Comparison of ENCODE assay signal across 8 mouse cellular contexts in genomic region chr5:117977501-117978158, GRCm38 (mm10). TPM values are rescaled to one million over a fixed set of nuclear protein-coding genes. Genes with fewer than 3 reads are reported as not detected.
A peak's percentile ranks its signal among the peaks of the same experiment; 100 is the strongest.
DNase-seq lines count a peak whose midpoint lies in the region; ATAC-seq and TF ChIP-seq lines count a peak whose summit lies in the region.

No protein-coding gene starts in this region.

- WGBS in hindbrain, embryonic 10.5 days = 22% methylated on average over 30 of the region's 30 CpGs
- 25% methylated on average over 29 of the region's 30 CpGs for WGBS in limb, embryonic 11.5 days

- peak overlapping the region; percentile 95 for H3K4me3 ChIP-seq in testis, adult 2 months (ENCODE audit: control insufficient read depth, low read depth, low read length)
- peak overlapping the region; percentile 99 for H3K4me3 ChIP-seq in hindbrain, embryonic 10.5 days
- peak overlapping the region; percentile 81 for H3K4me3 ChIP-seq in limb, embryonic 11.5 days (ENCODE audit: low read depth, low read length)
- H3K4me3 ChIP-seq in myocyte = peak overlapping the region; percentile 18

- H3ac ChIP-seq in myocyte (ENCODE audit: control insufficient read depth, insufficient read length) = peak overlapping the region; percentile 24

- no peaks in the 10 kb centered on the region for H3K9me3 ChIP-seq in hindbrain, embryonic 10.5 days
- no peaks in the 10 kb centered on the region for H3K9me3 ChIP-seq in limb, embryonic 11.5 days (ENCODE audit: control insufficient read depth, low read length)

- no peak for TF ChIP-seq CTCF in testis, adult 2 months (IDR thresholded peaks at IDR 0.05; ENCODE audit: control insufficient read depth, insufficient read depth, insufficient replicate concordance, low read depth, low read length)

- no peaks in the 10 kb centered on the region for H3K79me2 ChIP-seq in myocyte (ENCODE audit: control insufficient read depth, insufficient read depth)

- peak overlapping the region; percentile 87 for H3K9ac ChIP-seq in limb, embryonic 11.5 days (ENCODE audit: low read length)

- H3K4me2 ChIP-seq in limb, embryonic 11.5 days (ENCODE audit: low read depth, severe bottlenecking) = peak overlapping the region; percentile 47
- H3K4me2 ChIP-seq in myocyte (ENCODE audit: low read depth) = peak overlapping the region; percentile 70

- H3K27me3 ChIP-seq in testis, adult 2 months (ENCODE audit: control insufficient read depth, insufficient read depth, low read length) = no peaks in the 10 kb centered on the region
- H3K27me3 ChIP-seq in hindbrain, embryonic 10.5 days (ENCODE audit: insufficient read depth, poor library complexity, severe bottlenecking) = no peaks in the 10 kb centered on the region
- H3K27me3 ChIP-seq in limb, embryonic 11.5 days (ENCODE audit: control insufficient read depth, insufficient read depth, low read length) = no peaks in the 10 kb centered on the region
- no peaks in the 10 kb centered on the region for H3K27me3 ChIP-seq in myocyte (ENCODE audit: control insufficient read depth, insufficient read depth, insufficient read length)

- no peak for ATAC-seq in limb, embryonic 11.5 days (ENCODE audit: insufficient number of reproducible peaks, low FRiP score, low TSS enrichment, low read depth)

- TF ChIP-seq POLR2A in testis, adult 2 months (IDR thresholded peaks at IDR 0.05; ENCODE audit: control insufficient read depth, low read depth, low read length) = no peak
- TF ChIP-seq POLR2A in myocyte (IDR thresholded peaks at IDR 0.05; ENCODE audit: insufficient read length, low read depth) = no peak

- H3K36me3 ChIP-seq in testis, adult 2 months (ENCODE audit: control insufficient read depth, insufficient read depth, low read length) = no peaks in the 10 kb centered on the region
- H3K36me3 ChIP-seq in hindbrain, embryonic 10.5 days = peaks cover 40% of the 10 kb centered on the region
- H3K36me3 ChIP-seq in limb, embryonic 11.5 days (ENCODE audit: control insufficient read depth, insufficient read depth, low read length) = peaks cover 9% of the 10 kb centered on the region; the same call in 1 of the 2 replicates
- peaks cover 3% of the 10 kb centered on the region for H3K36me3 ChIP-seq in myocyte (ENCODE audit: control insufficient read depth, insufficient read depth)

- peaks cover 3% of the 10 kb centered on the region for H3K4me1 ChIP-seq in testis, adult 2 months (ENCODE audit: control insufficient read depth, insufficient read depth, low read length)
- H3K4me1 ChIP-seq in hindbrain, embryonic 10.5 days (replicated peaks) = peaks cover 28% of the 10 kb centered on the region
- H3K4me1 ChIP-seq in limb, embryonic 11.5 days (ENCODE audit: control insufficient read depth, insufficient read depth, low read length) = no peaks in the 10 kb centered on the region

- H3K27ac ChIP-seq in testis, adult 2 months (ENCODE audit: control insufficient read depth, insufficient read depth, low read depth, low read length) = peak overlapping the region; percentile 79
- H3K27ac ChIP-seq in hindbrain, embryonic 10.5 days = peak overlapping the region; percentile 99
- H3K27ac ChIP-seq in limb, embryonic 11.5 days (replicated peaks; ENCODE audit: low read depth, low read length) = no peak overlapping the region

- peak; percentile 54 for DNase-seq in adrenal gland, postnatal 10 days
- DNase-seq in adrenal gland, adult 18-20 months (ENCODE audit: low spot score in 2 of 2) = no peak
- no peak for DNase-seq in testis, postnatal 14 days (ENCODE audit: low spot score)
- DNase-seq in hindbrain, embryonic 10.5 days (ENCODE audit: low spot score) = peak; percentile 32
- DNase-seq in limb, embryonic 11.5 days (ENCODE audit: low spot score) = peak; percentile 29
- DNase-seq in thymus, postnatal 36 days = peak; percentile 20 to 38

TF ChIP-seq in myocyte, 11 proteins besides CTCF, POLR2A, EP300 and RAD21:
- TF ChIP-seq USF1 (IDR thresholded peaks at IDR 0.05; ENCODE audit: low read depth) = no peak
- TF ChIP-seq MAX (IDR thresholded peaks at IDR 0.05; ENCODE audit: low read depth) = no peak

RNA-seq across cellular contexts. Expression of gene Fbxo21, which starts 1.1 kb away (rescaled TPM):
- 100 to 1,000 TPM; 114 to 115 TPM for total RNA-seq in adrenal gland, postnatal 10 days (2021)
- 10 to 100 TPM; 59.9 to 62.9 TPM for total RNA-seq in adrenal gland, adult 18-20 months (2021)
- 40.4 and 51.1 TPM in 2 replicates for polyA plus RNA-seq in testis, adult 2 months (2012; rRNA removed)
- 103 and 117 TPM in 2 replicates for polyA plus RNA-seq in hindbrain, embryonic 10.5 days (2016; fragmentation: Nextera tagmentation; extraction: Ambion mirVana)
- polyA plus RNA-seq in limb, embryonic 11.5 days (2014; fragmentation: Nextera tagmentation; extraction: Ambion mirVana) = 74.6 and 84.4 TPM in 2 replicates
- 9.9 TPM for polyA plus RNA-seq in myocyte (2012; fragmentation: generic; extraction: Trizol)

RNA-seq across cellular contexts. Expression of gene Tesc, which starts 49.9 kb away (rescaled TPM):
- total RNA-seq in adrenal gland, postnatal 10 days (2021) = 10 to 100 TPM; 54.4 to 61.5 TPM
- 100 to 1,000 TPM; 149 to 166 TPM for total RNA-seq in adrenal gland, adult 18-20 months (2021)
- polyA plus RNA-seq in testis, adult 2 months (2012; rRNA removed) = 2.7 and 3.3 TPM in 2 replicates
- polyA plus RNA-seq in hindbrain, embryonic 10.5 days (2016; fragmentation: Nextera tagmentation; extraction: Ambion mirVana) = 0.45 and 0.55 TPM in 2 replicates
- polyA plus RNA-seq in limb, embryonic 11.5 days (2014; fragmentation: Nextera tagmentation; extraction: Ambion mirVana) = 0.53 and 0.75 TPM in 2 replicates
- 3.1 TPM for polyA plus RNA-seq in myocyte (2012; fragmentation: generic; extraction: Trizol)

Comparison
In these comparisons a context has a peak if more than half of its experiments do, and no peak if none do; other contexts are left out.
1. DNase-seq: peak in adrenal gland, postnatal 10 days (single experiment), hindbrain, embryonic 10.5 days (single experiment), limb, embryonic 11.5 days (single experiment) and thymus, postnatal 36 days (2 of 2); none in adrenal gland, adult 18-20 months (0 of 2) and testis, postnatal 14 days (single experiment).
2. H3K4me3 ChIP-seq: peak in every context shown above with its lines; median percentile 99 in hindbrain, embryonic 10.5 days; 95 in testis, adult 2 months; 81 in limb, embryonic 11.5 days; 18 in myocyte.